Mouse (Mus musculus): ENCODE results near the gene Suds3. TPM values are rescaled to one million over a fixed set of nuclear protein-coding genes. Genes with fewer than 3 reads are reported as not detected.

Suds3 gene
- 44.0 and 57.1 TPM in 2 replicates for polyA plus RNA-seq (2012; rRNA removed)

DNA sequence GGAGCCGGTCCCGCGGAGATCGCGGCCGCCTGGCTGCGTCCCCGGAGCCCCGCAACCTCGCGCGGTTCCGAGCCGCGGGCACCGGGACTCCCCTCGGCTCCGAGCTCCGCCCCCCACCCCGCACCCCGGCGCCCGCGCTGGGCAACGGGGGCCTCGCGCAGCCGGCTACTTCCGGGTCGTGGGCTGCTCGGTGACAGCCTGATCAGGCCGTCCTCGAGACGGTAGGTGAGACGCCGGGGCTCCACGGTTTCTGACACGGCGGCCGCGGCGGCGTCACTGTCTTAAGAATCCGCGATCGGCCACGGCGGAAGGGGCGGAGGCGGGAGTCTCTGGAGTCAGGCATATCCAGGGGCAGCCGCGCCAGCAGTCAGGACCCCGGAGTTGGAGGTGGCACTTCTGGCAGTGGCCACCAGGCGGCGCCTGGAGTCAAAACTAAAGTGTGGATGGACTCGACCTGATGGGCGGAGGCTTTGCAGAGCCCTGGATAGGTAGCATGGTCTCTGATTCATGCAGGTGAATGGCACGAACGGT lies at the start of gene Suds3:
Suds3 (minus strand) TSS at position 278 of the 531 bp plus-strand sequence.
- under 1% methylated on average over 59 of the region's 59 CpGs for WGBS
- DNase-seq = peak; percentile 99

DNA sequence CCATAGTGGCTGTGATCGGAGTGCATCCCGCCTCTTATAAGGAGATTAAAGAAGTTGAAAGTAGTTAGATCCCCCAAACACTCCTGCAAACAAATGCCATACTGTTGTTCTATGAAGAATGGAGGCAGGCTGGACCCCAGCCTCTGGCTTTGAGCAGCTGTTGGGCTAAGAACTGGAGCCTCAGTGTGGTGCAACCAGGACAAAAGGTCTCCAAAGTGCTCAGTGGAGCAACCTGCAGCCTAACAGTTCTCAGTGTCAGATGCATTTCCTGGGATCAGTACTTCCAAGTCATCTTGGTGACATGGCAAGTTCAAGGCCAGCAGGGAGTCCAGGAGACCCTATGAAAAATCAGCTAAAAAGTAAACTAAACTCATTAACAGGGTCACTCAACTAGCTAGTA lies 49.0 kb upstream of the Suds3 start:
- DNase-seq = no peak
- TF ChIP-seq CTCF (IDR thresholded peaks at IDR 0.05; ENCODE audit: insufficient read depth, low read length) (no peak), POLR2A (IDR thresholded peaks at IDR 0.05; ENCODE audit: borderline replicate concordance, extremely low read depth, low read depth, low read length) (no peak)
- Histone ChIP-seq H3K4me3 (replicated peaks; ENCODE audit: extremely low read depth, low read depth, low read length) (no peak overlapping the region), H3K4me1 (ENCODE audit: control insufficient read depth, insufficient read depth, low read length) (peaks cover 3% of the 10 kb centered on the region; the same call in 1 of the 2 replicates)
- 95% methylated on average over 2 of the region's 2 CpGs for WGBS

More for the DNA sequence above, at the start of gene Suds3:
- H3K4me1 ChIP-seq (ENCODE audit: control insufficient read depth, insufficient read depth, low read length) = peaks cover 3% of the 10 kb centered on the region
- no peak for TF ChIP-seq POLR2A (IDR thresholded peaks at IDR 0.05; ENCODE audit: borderline replicate concordance, extremely low read depth, low read depth, low read length)
- TF ChIP-seq CTCF (IDR thresholded peaks at IDR 0.05; ENCODE audit: insufficient read depth, low read length) = peak; percentile 76
- H3K4me3 ChIP-seq (replicated peaks; ENCODE audit: extremely low read depth, low read depth, low read length) = peak within 1 kb of the TSS; percentile 76

DNA sequence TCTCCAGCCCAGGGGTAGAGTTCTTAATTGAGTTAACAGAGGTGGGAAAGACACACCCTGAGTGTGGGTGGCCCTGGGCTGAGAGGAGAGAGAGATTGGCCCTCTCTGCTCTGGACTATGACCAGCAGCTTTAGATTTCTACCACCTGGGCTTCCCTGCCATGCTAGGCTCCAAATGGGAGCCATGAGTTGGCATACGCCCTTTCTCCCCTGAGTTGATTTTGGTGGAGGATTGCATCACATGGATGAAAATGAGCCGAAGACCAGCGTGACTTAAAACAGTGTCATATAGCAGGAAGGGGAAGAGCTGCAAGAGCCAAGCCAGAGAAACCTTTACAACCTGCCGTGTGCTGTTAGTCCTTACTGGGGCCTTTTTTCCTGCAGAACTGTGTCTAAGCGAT lies 48.6 kb upstream of the Suds3 start:
- TF ChIP-seq CTCF (IDR thresholded peaks at IDR 0.05; ENCODE audit: insufficient read depth, low read length) (no peak), POLR2A (IDR thresholded peaks at IDR 0.05; ENCODE audit: borderline replicate concordance, extremely low read depth, low read depth, low read length) (no peak)
- DNase-seq = no peak
- Histone ChIP-seq H3K4me1 (ENCODE audit: control insufficient read depth, insufficient read depth, low read length) (peaks cover 5% of the 10 kb centered on the region; the same call in 1 of the 2 replicates), H3K4me3 (replicated peaks; ENCODE audit: extremely low read depth, low read depth, low read length) (no peak overlapping the region)
- 75% methylated on average over 5 of the region's 5 CpGs for WGBS

DNA sequence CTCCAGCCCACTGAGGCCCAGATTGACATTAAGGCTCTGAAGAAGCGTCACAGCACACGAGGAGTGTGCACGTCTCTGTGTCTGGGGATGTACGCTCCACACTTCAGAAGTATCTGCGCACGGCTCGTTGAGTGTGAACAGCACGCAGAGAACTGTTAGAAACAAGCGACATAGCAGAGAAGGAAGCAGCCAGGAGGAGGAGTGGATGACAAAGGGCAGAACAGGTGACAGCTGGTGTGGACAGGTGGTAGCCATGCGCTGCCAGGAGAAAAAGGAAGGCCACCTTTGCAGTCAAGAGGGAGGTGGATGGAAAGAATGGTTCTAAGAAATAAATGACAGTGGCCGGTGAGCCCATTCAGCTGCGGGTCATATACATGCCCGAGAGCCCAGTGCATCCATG lies 47.9 kb upstream of the Suds3 start:
- 93% methylated on average over 13 of the region's 13 CpGs for WGBS
- TF ChIP-seq CTCF (IDR thresholded peaks at IDR 0.05; ENCODE audit: insufficient read depth, low read length) = no peak
- TF ChIP-seq POLR2A (IDR thresholded peaks at IDR 0.05; ENCODE audit: borderline replicate concordance, extremely low read depth, low read depth, low read length) = no peak

DNA sequence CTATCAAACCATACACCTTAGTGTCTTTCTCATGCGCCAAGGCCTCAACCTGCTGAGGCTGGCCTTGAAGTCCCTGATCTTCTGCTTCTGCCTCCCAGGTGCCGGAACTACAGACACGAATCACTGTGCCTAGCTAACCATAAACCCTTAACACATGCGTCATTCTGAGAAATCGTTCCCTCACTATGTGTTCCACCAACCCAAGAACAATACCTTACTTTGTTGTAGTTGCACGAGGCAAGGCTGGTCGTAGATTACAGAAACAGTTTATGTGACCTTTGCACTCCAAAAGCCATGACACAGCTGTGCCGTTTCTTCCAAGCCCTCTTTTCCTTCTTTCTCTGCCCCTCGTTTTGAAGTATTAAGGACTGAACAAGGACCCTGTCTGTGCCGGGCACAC lies 44.6 kb upstream of the Suds3 start:
- H3K4me3 ChIP-seq (replicated peaks; ENCODE audit: extremely low read depth, low read depth, low read length) = no peak overlapping the region
- peaks cover 13% of the 10 kb centered on the region for H3K4me1 ChIP-seq (ENCODE audit: control insufficient read depth, insufficient read depth, low read length)
- TF ChIP-seq POLR2A (IDR thresholded peaks at IDR 0.05; ENCODE audit: borderline replicate concordance, extremely low read depth, low read depth, low read length) (no peak), CTCF (IDR thresholded peaks at IDR 0.05; ENCODE audit: insufficient read depth, low read length) (no peak)
- no peak for DNase-seq
- WGBS = 43% methylated on average over 10 of the region's 10 CpGs

More for the DNA sequence above, 47.9 kb upstream of the Suds3 start:
- DNase-seq = no peak
- Histone ChIP-seq H3K4me3 (replicated peaks; ENCODE audit: extremely low read depth, low read depth, low read length) (no peak overlapping the region), H3K4me1 (ENCODE audit: control insufficient read depth, insufficient read depth, low read length) (peaks cover 8% of the 10 kb centered on the region; the same call in 1 of the 2 replicates)

DNA sequence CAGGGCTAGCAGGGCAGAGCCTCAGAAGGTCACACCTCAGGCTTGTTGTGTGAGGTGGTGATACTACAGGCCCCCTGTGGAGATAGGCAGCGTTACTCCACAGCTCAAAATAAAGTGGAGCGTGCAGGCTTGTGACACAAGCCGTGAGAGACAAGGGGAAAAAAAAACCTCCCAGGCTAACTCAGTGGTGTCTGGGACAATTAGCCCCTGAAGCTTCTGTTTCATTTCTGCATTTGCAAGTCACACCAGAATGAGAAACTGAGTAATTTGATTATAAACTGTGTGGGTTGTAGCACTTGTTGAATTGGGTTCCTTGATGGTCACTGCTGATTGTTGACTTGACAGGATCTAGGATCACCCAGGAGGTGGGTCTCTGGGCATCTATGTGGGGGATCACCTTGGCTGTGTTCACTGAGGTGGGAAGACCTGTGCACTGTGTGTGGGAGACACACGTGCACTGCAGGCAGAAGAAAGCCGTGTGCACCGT lies 43.9 kb upstream of the Suds3 start:
- TF ChIP-seq POLR2A (IDR thresholded peaks at IDR 0.05; ENCODE audit: borderline replicate concordance, extremely low read depth, low read depth, low read length) (no peak), CTCF (IDR thresholded peaks at IDR 0.05; ENCODE audit: insufficient read depth, low read length) (no peak)
- DNase-seq = no peak
- WGBS = 54% methylated on average over 6 of the region's 6 CpGs
- H3K4me1 ChIP-seq (ENCODE audit: control insufficient read depth, insufficient read depth, low read length) = peaks cover 13% of the 10 kb centered on the region
- no peak overlapping the region for H3K4me3 ChIP-seq (replicated peaks; ENCODE audit: extremely low read depth, low read depth, low read length)

DNA sequence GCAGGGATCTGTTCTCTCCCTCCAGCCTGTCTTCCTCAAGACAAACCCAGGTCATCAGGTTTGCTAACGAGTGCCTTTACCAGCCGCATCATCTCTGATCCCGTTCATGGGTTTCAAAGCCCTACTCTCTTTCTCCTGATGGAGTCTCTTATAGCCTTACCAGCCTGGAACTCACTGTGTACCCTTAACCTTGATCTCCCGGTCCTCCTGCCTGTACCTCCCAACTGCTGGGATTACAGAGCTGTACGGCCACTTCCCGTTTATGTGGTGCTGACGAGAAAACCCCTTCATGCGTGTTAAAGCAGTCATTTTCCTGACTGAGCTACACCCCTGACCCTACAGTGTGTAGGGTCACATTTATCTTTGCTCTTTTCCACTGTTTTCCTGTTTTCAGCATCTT lies 43.4 kb upstream of the Suds3 start:
- DNase-seq = no peak
- Histone ChIP-seq H3K4me1 (ENCODE audit: control insufficient read depth, insufficient read depth, low read length) (peaks cover 13% of the 10 kb centered on the region), H3K4me3 (replicated peaks; ENCODE audit: extremely low read depth, low read depth, low read length) (no peak overlapping the region)
- WGBS = 63% methylated on average over 8 of the region's 8 CpGs
- no peak for TF ChIP-seq POLR2A (IDR thresholded peaks at IDR 0.05; ENCODE audit: borderline replicate concordance, extremely low read depth, low read depth, low read length)
- no peak for TF ChIP-seq CTCF (IDR thresholded peaks at IDR 0.05; ENCODE audit: insufficient read depth, low read length)

DNA sequence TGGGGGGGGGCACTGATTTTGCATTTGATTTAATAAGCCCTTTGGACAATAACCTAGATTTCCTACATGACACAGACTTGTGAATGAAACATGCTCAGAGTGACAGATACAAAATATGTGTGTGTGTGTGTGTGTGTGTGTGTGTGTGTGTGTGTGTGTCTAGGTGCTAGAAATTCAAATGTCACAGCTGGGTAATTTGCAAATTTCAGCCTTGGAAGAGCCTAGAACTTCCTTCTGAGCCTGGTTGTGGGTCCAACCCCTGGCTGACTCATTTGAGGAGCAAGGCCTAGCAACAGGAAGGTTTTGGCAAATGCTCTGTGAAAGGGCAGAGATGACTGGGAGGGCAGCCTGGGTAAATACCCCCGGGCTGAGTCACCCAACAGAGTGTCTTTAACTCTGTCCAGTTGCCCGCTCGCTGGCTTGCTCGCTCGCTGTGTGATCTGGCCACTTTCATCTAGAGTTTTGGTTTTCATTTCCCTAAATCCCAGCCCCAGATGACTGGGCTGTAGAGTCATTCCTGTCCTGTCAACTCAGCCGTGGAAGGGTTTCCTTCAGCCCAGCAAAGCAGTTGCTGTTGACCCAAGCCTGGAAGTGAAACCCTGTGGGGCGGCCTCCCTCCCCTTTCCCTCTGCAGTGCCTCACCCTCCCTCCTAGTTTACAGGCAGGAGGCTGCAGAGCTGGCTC lies 42.6 kb upstream of the Suds3 start:
- H3K4me1 ChIP-seq (ENCODE audit: control insufficient read depth, insufficient read depth, low read length) = peaks cover 13% of the 10 kb centered on the region
- 38% methylated on average over 7 of the region's 7 CpGs for WGBS
- H3K4me3 ChIP-seq (replicated peaks; ENCODE audit: extremely low read depth, low read depth, low read length) = no peak overlapping the region
- TF ChIP-seq POLR2A (IDR thresholded peaks at IDR 0.05; ENCODE audit: borderline replicate concordance, extremely low read depth, low read depth, low read length) (no peak), CTCF (IDR thresholded peaks at IDR 0.05; ENCODE audit: insufficient read depth, low read length) (no peak)
- DNase-seq = no peak

DNA sequence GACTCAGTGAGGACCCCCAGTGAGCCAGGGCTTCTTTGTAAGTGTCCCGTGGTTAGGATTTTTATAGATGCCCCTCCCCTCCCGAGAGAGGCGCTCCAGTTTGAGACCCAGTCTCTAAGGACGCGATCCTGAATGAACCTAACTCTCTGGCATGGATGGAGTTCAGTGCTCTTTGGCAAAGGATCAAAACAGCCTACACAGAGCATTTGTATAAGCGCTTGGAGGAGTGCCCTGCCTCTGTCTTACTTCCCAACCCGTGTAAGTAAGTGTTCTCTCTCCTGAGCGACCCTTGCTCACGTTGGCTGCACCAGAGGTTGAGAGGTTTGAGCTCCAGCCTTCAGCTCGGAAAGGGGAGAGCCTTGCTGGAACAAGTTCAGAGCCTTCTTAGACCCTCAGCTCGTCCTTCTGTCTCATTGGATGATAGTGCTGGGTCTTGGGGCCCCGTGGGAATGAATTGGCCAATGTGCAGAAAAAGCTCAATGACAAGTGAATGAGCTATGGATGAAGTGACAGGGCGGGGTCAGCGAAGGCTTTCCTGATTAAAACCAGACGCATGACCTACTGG lies 37.7 kb upstream of the Suds3 start:
- no peak overlapping the region for H3K4me3 ChIP-seq (replicated peaks; ENCODE audit: extremely low read depth, low read depth, low read length)
- no peak for TF ChIP-seq POLR2A (IDR thresholded peaks at IDR 0.05; ENCODE audit: borderline replicate concordance, extremely low read depth, low read depth, low read length)
- no peak for TF ChIP-seq CTCF (IDR thresholded peaks at IDR 0.05; ENCODE audit: insufficient read depth, low read length)
- 62% methylated on average over 15 of the region's 15 CpGs for WGBS
- peaks cover 5% of the 10 kb centered on the region for H3K4me1 ChIP-seq (ENCODE audit: control insufficient read depth, insufficient read depth, low read length)
- no peak for DNase-seq

Data from lung, adult 2 months (tissue).